Mouse (Mus musculus) olfactory bulb, adult 2 months (tissue): ENCODE measurements around the gene Nsun2.

ENCODE experiments used
- CTCF ChIP-seq: fragments of 200-500 bp; IDR thresholded peaks from 2 replicates; pipeline ENCODE4 v1.5.1; 2012; ENCODE audit warnings: low read depth, mild to moderate bottlenecking, low read length, moderate library complexity; ENCODE audit not compliant: insufficient read depth
- POLR2A ChIP-seq: fragments of 200-500 bp; IDR thresholded peaks from 2 replicates; pipeline ENCODE4 v1.6.1; 2012; ENCODE audit warnings: mild to moderate bottlenecking, low read depth, low read length, moderate library complexity; ENCODE audit not compliant: insufficient read depth

DNA sequence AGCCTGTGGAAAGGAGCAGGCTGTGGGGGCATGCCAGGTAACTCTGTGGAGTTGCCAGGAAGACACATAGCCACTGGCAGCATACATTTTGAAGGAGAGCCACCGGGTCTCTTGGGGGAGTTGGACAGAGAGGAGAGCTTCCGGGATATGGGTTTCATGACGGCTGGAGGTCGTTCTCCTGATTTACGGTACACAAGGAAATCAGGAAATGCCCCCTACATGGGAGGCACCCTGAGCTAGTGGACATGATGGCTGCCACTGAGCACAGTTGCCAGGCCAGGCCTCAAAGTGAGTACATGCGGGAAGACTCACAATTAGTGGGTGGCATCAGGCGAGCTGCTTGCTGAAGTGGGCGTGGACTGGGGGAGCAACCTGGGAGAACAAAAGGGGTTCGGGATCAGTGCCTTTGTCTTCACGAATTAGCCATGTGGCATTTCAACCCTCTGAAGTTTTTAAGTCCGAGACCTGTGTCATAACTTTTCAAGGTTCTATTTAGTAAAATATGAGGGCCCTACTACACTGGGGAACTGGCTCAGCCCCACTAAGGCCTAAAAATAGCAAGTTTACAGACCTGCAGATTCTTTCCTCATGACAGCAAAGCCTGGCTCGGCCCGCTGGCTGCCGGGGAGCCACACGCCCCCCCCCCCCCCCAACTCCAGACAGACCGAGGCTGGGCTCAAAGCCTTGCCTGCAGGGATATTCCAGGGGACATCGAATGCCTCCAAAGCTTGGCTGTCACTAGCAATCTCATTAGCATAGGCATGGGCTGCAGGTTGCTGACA is 9.2 kb downstream of the Nsun2 start:
- TF ChIP-seq CTCF (no peak), POLR2A (no peak)
